Mouse (Mus musculus): ENCODE results near the gene Gm20604.

- TF ChIP-seq CTCF (IDR thresholded peaks at IDR 0.05; ENCODE audit: low read depth) (no peak), EP300 (IDR thresholded peaks at IDR 0.05; ENCODE audit: low read depth) (no peak)
Observed at GRCm38 (mm10) chr12:102771601-102772000, 13.1 kb upstream of the Gm20604 start.
